Mouse (Mus musculus): Measurements from ENCODE around the gene Lrig1. TPM values are rescaled to one million over a fixed set of nuclear protein-coding genes. Genes with fewer than 3 reads are reported as not detected.

Lrig1 gene
- total and polyA plus RNA-seq, 3 experiments = 0.58 to 0.75 TPM; not detected in 1

DNA sequence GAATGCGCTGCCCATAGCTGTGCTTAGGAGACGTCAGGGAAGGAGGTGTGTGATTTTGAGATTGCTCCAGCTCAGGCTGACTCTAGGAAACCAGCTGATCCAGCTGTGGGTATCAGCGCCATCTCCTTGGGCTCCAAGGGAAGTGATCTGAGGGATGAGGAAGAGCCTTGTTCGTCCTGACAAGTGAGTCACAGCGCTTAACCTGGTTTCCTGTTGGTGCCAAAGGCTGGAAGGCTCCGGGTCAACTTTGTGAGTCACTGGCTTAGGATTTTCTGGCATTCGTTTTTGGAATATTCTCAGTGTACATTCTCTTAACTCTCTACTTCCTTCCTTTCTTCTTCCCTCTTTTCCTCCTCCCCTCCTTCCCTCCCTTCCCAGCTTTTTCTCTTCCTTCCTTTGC lies 48.4 kb upstream of the Lrig1 start:
- H3K9me3 ChIP-seq (replicated peaks; ENCODE audit: insufficient read depth, low read length) = no peaks in the 10 kb centered on the region
- no peak overlapping the region for H3K9ac ChIP-seq (ENCODE audit: control insufficient read depth, low read depth, low read length, poor library complexity, severe bottlenecking)
- H3K4me1 ChIP-seq (ENCODE audit: control insufficient read depth in 1 of 2, insufficient read depth in 2 of 2, low read length in 2 of 2) = no peaks in the 10 kb centered on the region
- H3K79me2 ChIP-seq (ENCODE audit: control insufficient read depth, insufficient read depth, low read length, poor library complexity) = no peaks in the 10 kb centered on the region
- no peak overlapping the region for H3K4me3 ChIP-seq (ENCODE audit: control insufficient read depth in 1 of 2, insufficient read depth in 1 of 2, low read depth in 2 of 2, low read length in 2 of 2)
- TF ChIP-seq MAX (IDR thresholded peaks at IDR 0.05; ENCODE audit: low read length) (no peak), POLR2A (IDR thresholded peaks at IDR 0.05; ENCODE audit: control insufficient read depth in 1 of 2, insufficient read depth in 1 of 2, low read depth in 1 of 2, low read length in 2 of 2, poor library complexity in 1 of 2) (no peak), EP300 (IDR thresholded peaks at IDR 0.05; ENCODE audit: low read depth in 1 of 2, low read length in 2 of 2) (no peak), NRF1 (IDR thresholded peaks at IDR 0.05; ENCODE audit: insufficient read depth, low read depth, low read length, poor library complexity, severe bottlenecking) (no peak), POLR2AphosphoS2 (IDR thresholded peaks at IDR 0.05; ENCODE audit: low read length) (no peak), SIN3A (IDR thresholded peaks at IDR 0.05; ENCODE audit: low read length) (no peak), KAT2A (conservative IDR thresholded peaks at IDR 0.05; ENCODE audit: low read depth, low read length) (no peak), MYB (IDR thresholded peaks at IDR 0.05; ENCODE audit: low read depth, low read length) (no peak), MAFK (IDR thresholded peaks at IDR 0.05; ENCODE audit: borderline replicate concordance, low read depth, low read length) (no peak), ETS1 (IDR thresholded peaks at IDR 0.05; ENCODE audit: low read depth, low read length) (no peak), MAZ (IDR thresholded peaks at IDR 0.05; ENCODE audit: low read depth, low read length) (no peak), USF2 (IDR thresholded peaks at IDR 0.05; ENCODE audit: borderline replicate concordance in 1 of 2, insufficient read depth in 1 of 2, low read depth in 1 of 2, low read length in 2 of 2) (no peak), ELF1 (IDR thresholded peaks at IDR 0.05; ENCODE audit: low read depth, low read length) (no peak)
- DNase-seq (ENCODE audit: low read depth, low spot score) = no peak
- no peak overlapping the region for H3K27ac ChIP-seq (ENCODE audit: control insufficient read depth, low read depth, low read length)
- H3K36me3 ChIP-seq (ENCODE audit: control insufficient read depth in 1 of 2, insufficient read depth in 2 of 2, low read length in 2 of 2) = no peaks in the 10 kb centered on the region
- no peaks in the 10 kb centered on the region; a peak in 1 of 4 replicates for H3K27me3 ChIP-seq (ENCODE audit: control insufficient read depth in 1 of 2, insufficient read depth in 2 of 2, low read length in 2 of 2)

DNA sequence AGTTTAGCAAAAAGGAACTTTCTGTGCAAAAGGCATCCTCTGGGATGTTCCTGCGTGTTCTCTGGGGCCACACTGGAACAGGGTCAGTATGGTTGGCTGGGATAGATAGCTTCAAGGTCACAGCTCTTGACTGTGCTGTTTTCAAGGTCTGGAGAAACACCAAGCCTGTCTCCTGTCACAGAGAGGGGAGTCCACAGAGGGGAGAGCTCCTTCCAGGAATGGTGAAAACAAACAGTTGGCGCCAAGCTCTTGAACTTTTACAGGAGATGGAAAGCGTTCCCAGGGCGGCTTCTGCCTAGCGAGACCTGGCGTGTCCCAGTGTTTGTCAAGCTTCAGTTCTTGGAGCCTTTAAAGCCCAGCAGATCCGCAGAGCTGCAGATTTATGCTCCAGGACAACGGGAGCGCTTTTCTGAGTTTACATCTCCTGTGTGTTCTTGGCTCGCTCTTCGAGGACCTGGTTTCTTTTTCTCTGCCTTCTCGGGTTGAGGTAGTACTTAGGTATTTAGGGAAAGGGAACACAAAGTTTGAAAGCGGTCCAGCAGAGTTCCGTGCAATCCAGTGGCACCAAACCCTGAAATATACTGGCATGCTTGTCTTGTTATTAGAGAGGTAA lies 40.3 kb upstream of the Lrig1 start:
- no peak overlapping the region for H3K4me3 ChIP-seq (ENCODE audit: control insufficient read depth in 1 of 2, insufficient read depth in 1 of 2, low read depth in 2 of 2, low read length in 2 of 2)
- no peak overlapping the region for H3K27ac ChIP-seq (ENCODE audit: control insufficient read depth, low read depth, low read length)
- TF ChIP-seq CHD2 (IDR thresholded peaks at IDR 0.05; ENCODE audit: low read length) = no peak
- no peak for TF ChIP-seq MYB (IDR thresholded peaks at IDR 0.05; ENCODE audit: low read depth, low read length)
- no peak for TF ChIP-seq E2F4 (IDR thresholded peaks at IDR 0.05; ENCODE audit: borderline replicate concordance, low read depth, low read length)
- no peak for TF ChIP-seq MAFK (IDR thresholded peaks at IDR 0.05; ENCODE audit: borderline replicate concordance, low read depth, low read length)
- no peak for TF ChIP-seq CHD1 (IDR thresholded peaks at IDR 0.05; ENCODE audit: low read depth, low read length)
- no peak for TF ChIP-seq TCF12 (IDR thresholded peaks at IDR 0.05; ENCODE audit: low read depth, low read length)
- TF ChIP-seq GATA1 (IDR thresholded peaks at IDR 0.05; ENCODE audit: low read depth, low read length) = no peak
- H3K9me3 ChIP-seq (replicated peaks; ENCODE audit: insufficient read depth, low read length) = no peaks in the 10 kb centered on the region
- H3K9ac ChIP-seq (ENCODE audit: control insufficient read depth, low read depth, low read length, poor library complexity, severe bottlenecking) = no peak overlapping the region
- no peaks in the 10 kb centered on the region for H3K4me1 ChIP-seq (ENCODE audit: control insufficient read depth in 1 of 2, insufficient read depth in 2 of 2, low read length in 2 of 2)
- no peaks in the 10 kb centered on the region for H3K36me3 ChIP-seq (ENCODE audit: control insufficient read depth in 1 of 2, insufficient read depth in 2 of 2, low read length in 2 of 2)
- DNase-seq (ENCODE audit: low read depth, low spot score) = no peak
- no peaks in the 10 kb centered on the region for H3K79me2 ChIP-seq (ENCODE audit: control insufficient read depth, insufficient read depth, low read length, poor library complexity)
- no peaks in the 10 kb centered on the region for H3K27me3 ChIP-seq (ENCODE audit: control insufficient read depth in 1 of 2, insufficient read depth in 2 of 2, low read length in 2 of 2)
